Mouse (Mus musculus) c-Kit-positive CD71-negative TER-119-negative erythroid progenitor cells, embryonic 14.5 days (primary cell): ENCODE data around the gene Mov10l1.

Source experiments
- DNase-seq: peaks from one replicate; pipeline ENCODE4 v3.0.0-alpha.2; 2013; ENCODE audit warnings: low read depth

Mov10l1 gene

DNA sequence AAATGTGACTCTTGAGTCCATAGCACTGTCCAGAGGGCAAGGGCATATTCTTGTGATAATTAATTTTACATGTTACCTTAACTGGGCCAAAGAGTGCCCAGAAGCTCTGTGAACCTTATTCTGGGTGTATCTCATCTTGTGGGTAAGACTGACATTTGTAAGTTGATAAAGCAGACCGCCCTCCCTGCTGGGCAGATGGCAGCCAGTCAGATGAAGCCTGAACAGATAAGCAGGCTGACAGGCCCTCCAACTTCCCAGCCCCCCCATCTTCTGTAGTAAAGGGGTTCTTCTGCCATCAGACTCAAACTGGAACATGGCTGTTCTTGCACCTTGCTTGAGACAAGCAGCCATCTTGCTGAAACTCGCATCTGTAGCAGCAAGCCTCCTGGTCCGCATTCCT, 34.0 kb downstream of the Mov10l1 start:
- DNase-seq = no peak

DNA sequence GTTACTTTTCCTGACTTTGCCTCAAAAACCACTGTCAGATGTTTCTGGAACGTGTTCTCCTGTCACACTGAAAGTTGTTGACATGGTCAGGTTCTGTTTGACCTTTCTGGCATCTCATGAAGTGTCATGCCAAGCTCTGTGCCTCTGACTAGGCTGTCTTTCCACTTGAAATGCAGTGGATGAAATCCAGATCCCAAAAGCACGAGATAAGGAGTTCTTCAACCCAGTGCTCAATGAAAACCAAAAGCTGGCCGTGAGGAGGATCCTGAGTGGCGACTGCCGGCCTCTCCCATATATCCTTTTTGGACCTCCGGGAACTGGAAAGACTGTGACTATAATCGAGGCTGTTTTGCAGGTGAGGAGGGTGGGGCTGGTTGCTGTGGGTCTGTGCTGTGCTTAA, 37.4 kb downstream of the Mov10l1 start:
- no peak for DNase-seq

DNA sequence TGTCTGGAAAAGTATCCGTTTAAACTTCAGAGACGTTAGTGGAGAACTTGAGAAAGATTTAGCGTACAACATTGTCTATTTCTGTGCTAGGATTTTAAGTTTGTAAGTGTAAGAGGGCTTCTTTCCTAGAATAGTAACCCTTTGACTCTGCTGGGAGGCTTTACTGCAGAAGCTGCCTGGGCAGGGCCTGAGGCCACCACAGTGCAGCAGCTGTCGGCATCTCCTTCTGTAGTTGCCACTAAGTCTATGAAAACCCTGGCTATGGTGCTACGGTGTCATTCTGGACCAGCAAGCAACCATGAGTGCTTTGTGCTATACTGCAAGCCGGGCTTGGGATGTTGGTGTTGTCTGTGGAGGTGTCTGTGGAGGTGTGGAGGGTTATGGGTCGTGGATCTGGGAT, 37.8 kb downstream of the Mov10l1 start:
- no peak for DNase-seq

DNA sequence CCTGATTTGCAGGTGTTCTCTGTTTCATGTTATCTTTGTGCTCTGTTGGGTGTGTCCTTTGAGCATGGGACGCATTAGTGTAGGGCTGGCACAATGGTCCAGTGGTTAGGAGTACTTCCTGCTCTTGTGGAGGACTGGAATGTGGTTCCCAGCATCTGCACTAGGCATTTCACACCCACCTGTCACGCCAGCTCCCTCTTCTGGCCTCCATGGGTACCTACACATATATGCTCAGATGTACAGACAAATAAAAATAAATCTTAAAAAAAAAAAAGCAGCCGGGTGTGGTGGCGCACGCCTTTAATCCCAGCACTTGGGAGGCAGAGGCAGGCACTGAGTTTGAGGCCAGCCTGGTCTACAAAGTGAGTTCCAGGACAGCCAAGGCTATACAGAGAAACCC, 61.7 kb downstream of the Mov10l1 start:
- no peak for DNase-seq

DNA sequence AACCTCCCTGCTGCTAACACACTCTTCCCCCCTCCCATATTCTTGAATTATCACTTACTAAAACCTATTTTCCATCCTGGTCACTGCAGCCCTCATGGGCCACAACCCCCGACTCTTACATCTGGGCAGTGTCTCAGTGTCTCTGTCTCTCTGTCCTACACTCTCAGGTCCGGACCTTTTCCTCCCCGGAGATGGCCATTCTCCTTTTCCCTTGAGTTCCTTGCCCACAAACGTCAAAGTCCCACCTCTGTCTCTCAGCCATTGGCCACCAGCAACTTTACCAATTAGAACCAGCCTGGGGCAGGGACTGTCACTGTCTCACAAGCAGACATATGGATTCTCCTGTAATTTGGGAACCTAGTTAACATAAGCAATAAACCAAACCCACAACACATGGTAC, 63.6 kb downstream of the Mov10l1 start:
- no peak for DNase-seq

DNA sequence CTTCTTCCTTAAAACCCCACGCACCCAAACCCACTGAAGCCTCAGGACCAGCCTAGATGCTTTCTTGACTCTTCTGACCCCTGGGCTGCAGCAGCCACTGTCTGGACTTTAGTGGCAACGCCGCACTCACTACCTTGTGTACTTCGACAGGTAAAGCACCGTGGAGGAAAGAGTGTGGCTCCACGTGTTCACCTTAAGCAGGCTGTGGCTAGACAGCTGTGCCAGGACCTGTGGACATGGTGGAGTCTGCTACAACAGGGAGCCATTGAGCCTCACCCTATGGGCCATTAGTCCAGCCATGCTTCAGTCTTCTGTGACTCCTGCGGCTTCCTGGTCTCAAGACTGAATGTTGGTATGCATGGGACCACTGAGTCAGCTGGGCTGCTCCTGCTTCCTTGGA, 72.0 kb downstream of the Mov10l1 start:
- no peak for DNase-seq

DNA sequence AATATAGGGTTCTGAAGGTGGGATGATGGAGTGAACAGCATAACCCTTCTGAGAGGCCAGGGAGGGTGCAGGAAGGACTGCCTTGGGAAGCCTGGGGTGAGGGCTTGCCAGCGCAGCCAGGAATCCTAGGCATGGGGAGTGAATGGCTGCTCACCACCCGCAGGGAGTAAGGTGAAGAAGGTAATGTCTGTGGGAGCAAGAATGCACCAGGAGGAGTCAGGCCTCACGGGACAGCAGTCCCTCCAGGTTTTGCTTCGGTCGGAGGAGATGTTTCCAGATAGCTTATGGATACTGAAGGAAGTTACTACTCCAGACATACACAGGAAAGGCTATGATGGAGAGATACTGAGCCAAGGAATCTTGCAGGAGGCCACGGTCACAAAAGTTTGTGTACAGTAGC, 76.0 kb downstream of the Mov10l1 start:
- DNase-seq = no peak

DNA sequence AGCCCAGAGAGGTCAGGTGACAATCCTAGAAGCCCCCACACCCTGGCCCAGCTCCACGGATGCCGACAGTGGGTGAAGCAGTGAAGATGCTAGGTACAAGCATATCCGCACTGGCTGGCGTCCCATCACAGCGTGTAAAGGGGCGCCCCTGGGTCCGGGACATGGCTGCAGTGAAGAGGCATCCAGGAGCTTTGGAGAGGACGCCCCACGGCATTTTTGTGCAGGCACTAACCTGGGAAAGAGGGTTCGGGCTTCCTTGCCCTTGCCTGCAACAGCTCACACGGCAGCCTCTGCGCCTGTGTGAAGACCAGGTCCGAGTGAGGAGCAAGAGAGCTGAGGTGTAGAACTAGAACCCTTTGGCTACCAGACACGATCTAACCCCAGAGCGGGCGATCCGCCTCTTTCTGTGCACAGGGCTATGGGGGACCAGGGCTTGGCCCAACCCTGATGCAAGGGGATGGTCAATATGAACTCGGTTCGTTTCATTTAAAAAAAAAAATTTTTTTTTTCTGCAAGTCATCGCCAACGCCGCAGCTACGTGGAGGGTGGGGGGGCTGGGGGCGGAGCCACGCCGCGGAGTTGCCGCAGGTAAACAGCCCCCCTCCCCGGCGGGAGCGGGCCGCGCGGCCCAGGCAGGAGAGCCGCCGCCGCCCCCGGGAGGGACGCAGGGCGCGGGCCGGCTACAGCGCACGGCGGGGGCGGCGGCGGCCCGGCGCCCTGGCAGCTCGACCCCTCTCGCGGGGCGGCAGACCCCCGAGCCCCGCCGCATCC, 76.6 kb downstream of the Mov10l1 start, which contains the start of gene Panx2:
TSS of gene Panx2 (plus strand) at position 574 of the 771 bp plus-strand sequence.
- DNase-seq = no peak

DNA sequence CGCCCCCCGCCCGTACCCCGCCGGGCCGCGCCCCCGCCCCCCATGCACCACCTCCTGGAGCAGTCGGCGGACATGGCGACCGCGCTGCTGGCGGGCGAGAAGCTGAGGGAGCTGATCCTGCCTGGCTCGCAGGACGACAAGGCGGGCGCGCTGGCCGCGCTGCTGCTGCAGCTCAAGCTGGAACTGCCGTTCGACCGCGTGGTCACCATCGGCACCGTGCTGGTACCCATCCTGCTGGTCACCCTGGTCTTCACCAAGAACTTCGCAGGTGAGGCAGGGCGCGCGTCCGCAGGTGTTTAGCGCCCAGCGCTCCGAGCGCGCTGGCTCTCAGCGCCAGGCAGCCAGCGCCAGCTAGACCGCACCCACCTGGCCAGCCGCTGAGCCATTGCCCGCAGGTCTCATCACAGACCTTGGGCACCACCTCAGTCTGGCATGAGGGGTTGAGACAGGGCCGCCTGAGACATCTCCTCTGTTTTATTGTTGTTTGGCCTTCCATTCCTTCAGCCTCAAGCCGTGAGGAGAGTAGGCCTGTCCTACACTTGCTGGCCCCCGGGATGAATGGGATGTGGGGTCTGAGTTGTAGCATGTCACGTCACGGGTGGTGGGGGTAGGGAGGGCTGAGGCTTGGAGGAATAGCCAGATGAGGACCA, 77.4 kb downstream of the Mov10l1 start:
- no peak for DNase-seq

DNA sequence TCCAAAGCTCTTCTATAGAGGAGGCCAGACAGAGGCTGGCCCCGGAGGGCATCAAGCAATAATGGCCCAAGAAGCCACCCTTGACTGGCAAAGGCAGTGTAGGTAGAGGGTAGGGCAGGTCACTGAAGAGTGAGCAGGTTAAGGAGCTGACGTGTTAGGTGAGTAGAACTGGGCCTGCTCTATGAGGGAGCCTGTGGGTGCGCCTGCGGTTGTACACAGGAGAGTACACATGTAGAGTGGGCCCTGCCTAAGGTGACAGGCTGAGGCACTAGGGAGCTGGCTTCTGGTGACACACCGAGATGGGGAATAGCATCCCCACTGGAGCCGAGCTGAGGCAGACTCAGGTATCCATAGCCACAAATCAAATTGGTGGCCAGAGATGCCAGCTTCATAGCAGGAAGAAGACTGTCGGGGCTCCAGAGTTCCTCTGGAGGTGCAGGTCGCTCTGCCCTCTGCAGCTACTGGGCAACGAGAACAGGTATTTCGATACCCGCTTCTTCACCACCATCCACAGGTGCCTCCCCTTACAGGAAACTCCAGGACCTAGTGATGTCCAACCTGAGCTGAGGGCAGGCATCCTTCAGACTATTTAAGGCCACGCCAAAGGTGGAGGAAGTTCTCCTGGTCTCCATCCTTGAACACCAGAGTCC, 78.2 kb downstream of the Mov10l1 start:
- DNase-seq = no peak

DNA sequence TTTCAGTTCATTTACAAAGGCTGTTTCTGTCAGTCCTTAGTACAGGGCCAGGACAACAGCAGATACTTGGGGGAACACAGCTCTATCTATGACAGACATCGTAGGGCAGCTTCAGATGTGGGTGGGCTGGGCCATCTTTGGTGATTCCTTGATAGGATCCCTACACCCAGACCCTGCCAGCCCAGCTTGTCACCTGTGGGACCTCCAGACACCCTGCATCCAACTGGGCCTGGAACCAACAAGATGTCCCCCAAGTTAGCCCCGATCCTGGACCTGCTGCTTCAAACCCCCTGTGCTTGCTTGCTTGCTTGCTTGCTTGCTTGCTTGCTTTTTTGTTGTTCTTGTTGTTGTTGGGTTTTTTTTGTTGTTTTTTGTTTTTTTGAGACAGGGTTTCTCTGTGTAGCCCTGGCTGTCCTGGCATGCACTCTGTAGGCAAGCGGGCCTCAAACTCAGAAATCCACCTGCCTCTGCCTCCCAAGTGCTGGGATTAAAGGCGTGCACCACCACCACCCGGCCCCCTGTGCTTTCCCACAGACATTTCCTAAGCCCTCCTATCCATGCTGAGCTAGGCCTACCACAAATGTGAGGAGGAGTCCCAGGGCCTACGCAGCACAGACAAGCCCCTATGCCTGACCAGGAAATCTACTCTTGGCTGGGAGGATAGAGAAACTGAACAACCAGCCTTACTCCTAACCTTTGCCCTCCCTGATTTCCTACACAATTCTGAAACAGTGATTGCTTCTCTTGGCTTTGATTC, 79.2 kb downstream of the Mov10l1 start:
- no peak for DNase-seq

DNA sequence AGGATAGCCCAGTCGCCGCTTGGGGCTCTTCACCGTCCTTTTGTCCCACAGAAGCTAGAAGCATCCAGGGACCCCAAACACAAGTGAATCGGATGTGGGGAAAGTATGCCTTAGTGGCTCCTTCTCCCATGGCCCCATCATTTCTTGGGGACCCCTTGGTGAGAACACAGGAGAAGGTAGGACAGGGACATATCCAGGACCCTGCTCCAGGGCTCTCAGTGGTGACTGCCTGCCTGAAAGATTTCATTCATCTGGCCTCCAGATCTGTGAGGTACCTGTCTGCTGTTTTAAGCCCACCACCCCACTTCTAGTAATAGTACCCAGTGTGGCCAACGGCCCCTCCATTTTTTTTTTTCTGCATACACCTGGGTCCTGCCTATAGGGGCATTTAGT, 79.8 kb downstream of the Mov10l1 start:
- DNase-seq = no peak

DNA sequence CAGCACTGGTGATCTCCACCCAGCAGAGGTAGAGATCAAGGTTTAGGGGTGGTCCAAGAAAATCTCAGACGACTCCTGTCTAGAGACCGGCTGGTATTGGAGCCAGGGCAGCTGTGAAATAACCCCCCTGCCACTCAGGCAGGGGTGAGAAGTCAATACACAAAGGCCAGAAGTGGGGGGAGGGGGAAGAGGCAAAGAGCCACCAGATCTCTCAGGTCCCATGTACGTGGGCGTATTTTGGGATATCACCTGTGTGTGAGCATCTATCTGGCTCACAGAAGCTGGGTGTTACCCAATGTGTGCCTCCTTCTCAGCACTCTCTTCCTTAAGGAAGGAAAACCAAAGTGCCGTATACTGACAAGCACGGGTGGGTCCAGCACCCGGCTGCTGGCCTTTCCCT, 80.3 kb downstream of the Mov10l1 start:
- no peak for DNase-seq

DNA sequence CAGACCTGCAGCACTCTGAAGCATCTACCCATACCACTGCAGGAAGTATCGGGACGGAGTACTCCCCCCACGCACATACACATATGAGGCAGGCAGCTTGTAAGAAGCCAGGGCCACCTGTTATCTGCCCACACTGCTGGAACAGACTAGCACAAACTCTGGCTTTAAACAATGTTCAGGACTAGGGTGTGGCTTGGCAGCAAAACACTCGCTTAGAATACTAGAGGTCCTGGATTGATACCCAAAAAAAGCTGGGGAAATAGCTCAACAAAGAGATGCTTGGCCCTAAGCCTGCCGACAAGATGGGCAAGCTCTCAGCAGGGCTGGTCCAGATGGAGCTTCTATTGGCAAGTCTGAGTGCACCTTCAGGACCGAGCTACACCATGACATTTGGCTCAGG, 80.8 kb downstream of the Mov10l1 start:
- DNase-seq = no peak

DNA sequence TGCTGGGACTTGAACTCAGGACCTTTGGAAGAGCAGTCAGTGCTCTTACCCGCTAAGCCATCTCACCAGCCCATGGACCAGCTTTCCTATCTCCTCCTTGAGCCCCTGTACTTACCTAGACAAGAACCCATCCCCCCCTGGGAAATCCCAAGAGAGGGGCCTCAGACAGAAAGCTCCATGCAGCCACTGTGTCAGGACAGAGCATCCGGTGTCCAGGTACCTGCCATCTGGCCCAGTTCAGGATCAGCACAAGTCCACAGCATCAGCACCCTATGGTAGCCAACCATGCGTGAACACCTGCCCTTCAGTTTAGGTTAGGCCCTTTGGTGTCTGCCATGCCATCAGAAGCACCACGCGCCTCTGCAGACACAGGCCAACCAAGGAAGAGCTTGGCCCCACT, 82.2 kb downstream of the Mov10l1 start:
- no peak for DNase-seq

DNA sequence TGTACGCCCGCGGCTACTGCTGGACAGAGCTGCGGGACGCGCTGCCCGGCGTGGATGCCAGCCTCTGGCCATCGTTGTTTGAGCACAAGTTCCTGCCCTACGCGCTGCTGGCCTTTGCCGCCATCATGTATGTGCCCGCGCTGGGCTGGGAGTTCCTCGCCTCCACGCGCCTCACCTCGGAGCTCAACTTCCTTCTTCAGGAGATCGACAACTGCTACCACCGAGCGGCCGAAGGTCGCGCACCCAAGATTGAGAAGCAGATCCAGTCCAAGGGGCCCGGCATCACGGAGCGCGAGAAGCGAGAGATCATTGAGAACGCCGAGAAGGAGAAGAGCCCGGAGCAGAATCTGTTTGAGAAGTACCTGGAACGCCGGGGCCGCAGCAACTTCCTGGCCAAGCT, 84.9 kb downstream of the Mov10l1 start:
- no peak for DNase-seq

DNA sequence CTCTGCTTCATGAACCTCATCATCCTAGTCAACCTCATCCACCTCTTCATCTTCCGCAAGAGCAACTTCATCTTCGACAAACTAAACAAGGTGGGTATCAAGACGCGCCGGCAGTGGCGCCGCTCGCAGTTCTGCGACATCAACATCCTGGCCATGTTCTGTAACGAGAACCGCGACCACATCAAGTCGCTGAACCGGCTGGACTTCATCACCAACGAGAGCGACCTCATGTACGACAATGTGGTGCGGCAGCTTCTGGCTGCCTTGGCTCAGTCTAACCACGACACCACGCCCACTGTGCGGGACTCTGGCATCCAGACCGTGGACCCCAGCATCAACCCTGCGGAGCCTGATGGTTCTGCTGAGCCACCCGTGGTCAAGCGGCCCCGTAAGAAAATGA, 85.5 kb downstream of the Mov10l1 start:
- no peak for DNase-seq

DNA sequence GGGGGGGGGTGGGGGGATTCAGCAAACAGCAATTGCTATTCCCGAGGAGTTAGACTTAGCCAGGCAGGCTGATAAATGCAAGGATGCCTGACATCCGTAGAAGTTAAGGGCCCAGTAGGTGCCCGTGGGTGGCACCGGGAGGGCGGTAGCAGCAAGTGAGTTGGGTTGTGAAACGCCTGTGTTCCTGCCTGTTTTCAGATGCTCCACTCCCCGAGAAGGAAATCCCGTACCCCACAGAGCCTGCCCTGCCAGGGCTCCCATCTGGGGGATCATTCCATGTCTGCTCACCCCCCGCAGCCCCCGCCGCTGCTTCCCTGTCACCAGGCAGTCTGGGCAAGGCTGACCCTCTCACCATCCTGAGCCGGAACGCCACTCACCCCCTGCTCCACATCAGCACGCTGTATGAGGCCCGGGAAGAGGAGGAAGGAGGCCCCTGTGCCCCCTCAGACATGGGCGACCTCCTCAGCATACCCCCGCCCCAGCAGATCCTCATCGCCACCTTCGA, 86.7 kb downstream of the Mov10l1 start:
- no peak for DNase-seq

DNA sequence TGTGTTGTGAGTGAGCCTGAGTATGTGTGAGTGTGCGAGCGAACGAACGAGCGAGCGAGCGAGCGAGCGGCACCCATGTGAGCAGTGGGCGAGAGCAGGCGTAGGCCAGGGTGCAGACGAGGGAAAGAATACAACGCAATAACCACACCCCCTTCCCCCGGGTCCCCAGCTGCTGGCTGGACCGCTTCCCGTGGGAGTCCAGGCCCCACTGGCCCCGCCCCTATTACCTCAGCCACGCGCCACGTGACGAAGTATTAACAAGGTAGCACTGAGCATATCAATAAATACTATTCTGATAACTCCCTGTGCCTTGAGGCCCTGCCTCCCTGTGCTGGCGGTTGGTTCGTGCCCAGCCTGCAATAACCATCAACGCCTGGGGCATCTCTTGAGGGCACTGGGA, 87.9 kb downstream of the Mov10l1 start:
- no peak for DNase-seq

DNA sequence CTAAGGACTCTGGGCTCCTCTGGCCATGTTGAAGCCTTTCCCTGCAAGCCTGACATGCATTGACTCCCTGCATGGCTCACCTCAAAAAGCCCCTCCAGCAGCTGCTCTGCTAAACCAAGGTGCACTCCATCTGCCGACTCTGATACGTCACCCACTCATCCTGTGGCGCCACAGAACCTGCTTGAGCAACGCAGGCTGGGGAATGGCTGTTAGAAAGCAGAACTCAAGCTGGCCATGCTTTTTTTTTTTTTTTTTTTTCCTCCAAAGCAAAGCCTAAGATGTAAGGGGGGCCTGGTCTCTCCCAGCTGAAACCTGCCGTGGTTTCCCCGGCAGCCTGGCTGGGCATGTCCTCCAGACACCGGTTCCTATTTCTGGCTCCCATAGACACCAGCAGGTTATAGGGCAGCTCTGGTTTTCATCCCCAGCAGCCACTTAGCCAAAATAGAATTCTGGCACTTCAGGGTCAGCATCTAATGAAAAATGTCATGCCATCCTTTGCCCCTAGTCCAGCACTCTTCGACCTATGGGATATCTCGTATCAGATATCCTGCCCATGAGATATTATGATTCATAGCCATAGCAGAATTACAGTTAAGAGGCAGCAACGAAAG, 91.4 kb downstream of the Mov10l1 start:
- DNase-seq = no peak

DNA sequence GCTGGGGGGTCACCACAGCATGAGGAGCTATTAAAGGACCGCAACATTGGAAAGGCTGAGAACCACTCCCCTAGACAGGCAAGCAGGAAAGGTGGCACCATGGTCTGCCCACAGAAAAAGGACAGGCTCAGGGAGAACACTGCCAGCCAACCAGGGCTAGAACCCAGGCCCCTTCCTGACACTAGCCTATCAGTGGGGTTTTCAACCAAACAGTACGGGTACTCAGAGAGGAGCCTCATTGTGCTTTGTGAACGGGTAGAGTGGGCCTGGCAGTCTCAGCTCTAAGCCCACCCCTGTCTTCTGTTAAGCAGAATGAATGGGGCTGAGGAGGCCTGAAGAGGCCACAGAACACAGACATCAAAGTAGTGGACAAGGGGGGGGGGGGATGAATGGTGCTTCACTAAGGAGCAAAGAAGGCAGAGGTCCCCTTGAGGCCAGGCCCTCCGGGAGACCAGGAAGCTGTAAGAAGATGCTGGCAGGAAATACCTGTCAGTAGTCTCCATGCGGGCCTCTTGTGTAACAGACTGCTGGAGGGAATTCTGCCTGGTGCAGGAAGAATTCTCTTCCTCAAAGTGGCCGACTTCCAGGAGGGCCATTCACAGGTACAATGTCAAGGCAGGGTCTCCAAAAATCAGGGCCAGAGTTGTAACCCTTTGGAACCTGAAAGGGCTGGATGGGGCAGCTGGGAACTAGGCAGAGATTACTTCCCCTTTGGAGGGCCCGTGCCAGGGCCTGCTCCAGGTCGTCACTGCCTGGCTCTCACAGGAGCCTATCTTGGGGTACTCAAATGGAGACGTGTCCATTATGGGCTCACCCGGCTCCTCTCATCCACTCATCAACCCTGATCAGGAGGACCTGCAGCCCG, 92.1 kb downstream of the Mov10l1 start, which contains the start of gene Trabd:
TSS of gene Trabd (plus strand) at position 512 of the 865 bp plus-strand sequence.
- DNase-seq = no peak
